Mouse (Mus musculus) erythroblast, embryonic 14.5 days (primary cell): ENCODE results near the gene Slc22a4.

Source experiments
- GATA1 ChIP-seq: IDR thresholded peaks from 2 replicates; pipeline ENCODE4 v1.6.1; 2012; ENCODE audit warnings: low read length, inconsistent platforms, mixed read lengths
- TAL1 ChIP-seq: IDR thresholded peaks from 3 replicates; pipeline ENCODE4 v1.6.1; 2012; ENCODE audit warnings: low read length, inconsistent platforms, mixed read lengths

GRCm38 (mm10) chr11:54062086-54062752 is 34.3 kb upstream of the Slc22a4 start:
- TF ChIP-seq GATA1 (no peak), TAL1 (no peak)
